Mouse (Mus musculus) forebrain, embryonic 16.5 days (tissue): ENCODE measurements around the gene Scarb1. TPM values are rescaled to one million over a fixed set of nuclear protein-coding genes. Genes with fewer than 3 reads are reported as not detected.

Experiments
- ATAC-seq: fragments of 200-750 bp; cut with Nextera tagmentation; 2 replicates; pipeline ENCODE4 v1.8.0; 2017; ENCODE audit warnings: mild to moderate bottlenecking, moderate library complexity
- H3K27ac ChIP-seq: fragments of 300-500 bp; sonication (generic); 2 replicates; pipeline ENCODE4 v1.5.1; 2014; ENCODE audit warnings: low read length, control low read depth
- H3K27me3 ChIP-seq: fragments of 300-500 bp; sonication (generic); replicated peaks from 2 replicates; pipeline ENCODE4 v1.6.1; 2014; ENCODE audit warnings: low read length; ENCODE audit not compliant: control insufficient read depth, insufficient read depth
- H3K36me3 ChIP-seq: fragments of 300-500 bp; sonication (generic); 2 replicates; pipeline ENCODE4 v1.6.1; 2014; ENCODE audit not compliant: control insufficient read depth, insufficient read depth
- H3K4me1 ChIP-seq: fragments of 300-500 bp; sonication (generic); replicated peaks from 2 replicates; pipeline ENCODE4 v1.6.1; 2014; ENCODE audit warnings: low read length; ENCODE audit not compliant: control insufficient read depth, insufficient read depth
- H3K4me2 ChIP-seq: fragments of 300-500 bp; sonication (generic); 2 replicates; pipeline ENCODE4 v1.6.1; 2014; ENCODE audit warnings: mild to moderate bottlenecking, low read length, control low read depth
- H3K4me3 ChIP-seq: fragments of 300-500 bp; sonication (generic); replicated peaks from 2 replicates; pipeline ENCODE4 v1.5.1; 2014; ENCODE audit warnings: mild to moderate bottlenecking, low read length, control low read depth
- H3K9ac ChIP-seq: fragments of 300-500 bp; sonication (generic); replicated peaks from 2 replicates; pipeline ENCODE4 v1.6.1; 2014; ENCODE audit warnings: low read depth, low read length, control low read depth
- H3K9me3 ChIP-seq: fragments of 300-500 bp; sonication (generic); 2 replicates; pipeline ENCODE4 v1.6.1; 2016; ENCODE audit warnings: low read length; ENCODE audit not compliant: control insufficient read depth
- WGBS: fragments of 180-500 bp; shearing (Covaris S2); extraction: QIAGEN DNeasy Blood & Tissue Kit; methylation state at CpG from one replicate; pipeline ENCODE4 v1.1.7; 2014; 5-methylcytosine and 5-hydroxymethylcytosine counted together
- polyA plus RNA-seq: library from polyadenylated mRNA; unstranded; fragments of >200 nt; fragmentation: Nextera tagmentation; extraction: Ambion mirVana; gene quantifications from 2 replicates; pipeline ENCODE4 v1.2.1, GENCODE M21; 2015

Scarb1 gene
- polyA plus RNA-seq, 1 experiment from 2014 or later = 38.3 TPM

- Histone ChIP-seq H3K9ac (no peak overlapping the region), H3K27me3 (no peaks in the 10 kb centered on the region), H3K4me1 (0 out of 2 replicates have a peak, but pooled peaks cover 5% of the 10 kb centered on the region), H3K36me3 (no peaks in the 10 kb centered on the region), H3K4me2 (no peak overlapping the region), H3K4me3 (no peak overlapping the region), H3K9me3 (no peaks in the 10 kb centered on the region), H3K27ac (no peak overlapping the region)
- ATAC-seq = no peak
- WGBS = 89% methylated on average over 8 of the region's 8 CpGs
Measured at GRCm38 (mm10) chr5:125317953-125318352, 22.9 kb downstream of the Scarb1 start.

- no peaks in the 10 kb centered on the region for H3K36me3 ChIP-seq
- no peak overlapping the region for H3K9ac ChIP-seq
- H3K4me2 ChIP-seq = no peak overlapping the region
- no peak for ATAC-seq
- H3K27me3 ChIP-seq = no peaks in the 10 kb centered on the region
- 0 out of 2 replicates have a peak, but pooled peaks cover 5% of the 10 kb centered on the region for H3K4me1 ChIP-seq
- H3K9me3 ChIP-seq = no peaks in the 10 kb centered on the region
- no peak overlapping the region for H3K4me3 ChIP-seq
- 90% methylated on average over 7 of the region's 7 CpGs for WGBS
- H3K27ac ChIP-seq = no peak overlapping the region
Measured at GRCm38 (mm10) chr5:125317296-125317695, 23.6 kb downstream of the Scarb1 start.

- ATAC-seq = no peak
- Histone ChIP-seq H3K9ac (no peak overlapping the region), H3K27me3 (no peaks in the 10 kb centered on the region), H3K27ac (no peak overlapping the region), H3K9me3 (no peaks in the 10 kb centered on the region), H3K4me3 (no peak overlapping the region), H3K4me1 (0 out of 2 replicates have a peak, but pooled peaks cover 3% of the 10 kb centered on the region), H3K4me2 (no peak overlapping the region), H3K36me3 (no peaks in the 10 kb centered on the region)
- 87% methylated on average over 2 of the region's 2 CpGs for WGBS
Measured at GRCm38 (mm10) chr5:125316771-125317170, 24.1 kb downstream of the Scarb1 start.

GRCm38 (mm10) chr5:125315110-125315509 lies 25.8 kb downstream of the Scarb1 start:
- no peak for ATAC-seq
- Histone ChIP-seq H3K27ac (no peak overlapping the region), H3K4me1 (0 out of 2 replicates have a peak, but pooled peaks cover 2% of the 10 kb centered on the region), H3K27me3 (no peaks in the 10 kb centered on the region), H3K4me2 (no peak overlapping the region), H3K9ac (no peak overlapping the region), H3K9me3 (no peaks in the 10 kb centered on the region), H3K36me3 (no peaks in the 10 kb centered on the region), H3K4me3 (no peak overlapping the region)
- 80% methylated on average over 1 of the region's 1 CpGs for WGBS

- ATAC-seq = no peak
- Histone ChIP-seq H3K9ac (no peak overlapping the region), H3K4me1 (no peaks in the 10 kb centered on the region), H3K4me2 (no peak overlapping the region), H3K27ac (no peak overlapping the region), H3K27me3 (no peaks in the 10 kb centered on the region), H3K9me3 (no peaks in the 10 kb centered on the region), H3K4me3 (no peak overlapping the region), H3K36me3 (no peaks in the 10 kb centered on the region)
- 72% methylated on average over 11 of the region's 11 CpGs for WGBS
Measured at GRCm38 (mm10) chr5:125313991-125314390, 26.9 kb downstream of the Scarb1 start.

- H3K27me3 ChIP-seq = no peaks in the 10 kb centered on the region
- H3K4me3 ChIP-seq = no peak overlapping the region
- no peak overlapping the region for H3K4me2 ChIP-seq
- H3K4me1 ChIP-seq = no peaks in the 10 kb centered on the region
- no peaks in the 10 kb centered on the region for H3K36me3 ChIP-seq
- H3K9me3 ChIP-seq = no peaks in the 10 kb centered on the region
- 84% methylated on average over 13 of the region's 13 CpGs for WGBS
- ATAC-seq = no peak
- H3K9ac ChIP-seq = no peak overlapping the region
- no peak overlapping the region for H3K27ac ChIP-seq
Measured at GRCm38 (mm10) chr5:125312970-125313597, 27.8 kb downstream of the Scarb1 start.

GRCm38 (mm10) chr5:125310986-125311385 lies 29.9 kb downstream of the Scarb1 start:
- no peak overlapping the region for H3K4me3 ChIP-seq
- H3K4me2 ChIP-seq = no peak overlapping the region
- H3K27me3 ChIP-seq = no peaks in the 10 kb centered on the region
- no peaks in the 10 kb centered on the region for H3K4me1 ChIP-seq
- ATAC-seq = no peak
- no peak overlapping the region for H3K9ac ChIP-seq
- 86% methylated on average over 2 of the region's 2 CpGs for WGBS
- no peak overlapping the region for H3K27ac ChIP-seq
- no peaks in the 10 kb centered on the region for H3K36me3 ChIP-seq
- no peaks in the 10 kb centered on the region for H3K9me3 ChIP-seq

GRCm38 (mm10) chr5:125309193-125309592 lies 31.7 kb downstream of the Scarb1 start:
- Histone ChIP-seq H3K4me3 (no peak overlapping the region), H3K9ac (no peak overlapping the region), H3K36me3 (no peaks in the 10 kb centered on the region), H3K9me3 (no peaks in the 10 kb centered on the region), H3K27ac (no peak overlapping the region), H3K27me3 (no peaks in the 10 kb centered on the region), H3K4me2 (no peak overlapping the region), H3K4me1 (0 out of 2 replicates have a peak, but pooled peaks cover 2% of the 10 kb centered on the region)
- 77% methylated on average over 7 of the region's 7 CpGs for WGBS
- ATAC-seq = no peak

GRCm38 (mm10) chr5:125306824-125307223 lies 34.1 kb downstream of the Scarb1 start:
- Histone ChIP-seq H3K4me3 (no peak overlapping the region), H3K4me2 (no peak overlapping the region), H3K9ac (no peak overlapping the region), H3K27ac (no peak overlapping the region), H3K36me3 (no peaks in the 10 kb centered on the region), H3K9me3 (no peaks in the 10 kb centered on the region), H3K27me3 (no peaks in the 10 kb centered on the region), H3K4me1 (0 out of 2 replicates have a peak, but pooled peaks cover 2% of the 10 kb centered on the region)
- 71% methylated on average over 13 of the region's 13 CpGs for WGBS
- ATAC-seq = no peak

- H3K27ac ChIP-seq = no peak overlapping the region
- no peaks in the 10 kb centered on the region for H3K27me3 ChIP-seq
- H3K9me3 ChIP-seq = no peaks in the 10 kb centered on the region
- no peak overlapping the region for H3K4me3 ChIP-seq
- H3K4me2 ChIP-seq = no peak overlapping the region
- H3K4me1 ChIP-seq = 0 out of 2 replicates have a peak, but pooled peaks cover 2% of the 10 kb centered on the region
- H3K9ac ChIP-seq = no peak overlapping the region
- WGBS = 85% methylated on average over 7 of the region's 7 CpGs
- no peak for ATAC-seq
- H3K36me3 ChIP-seq = no peaks in the 10 kb centered on the region
Measured at GRCm38 (mm10) chr5:125306372-125306771, 34.5 kb downstream of the Scarb1 start.
